Mouse (Mus musculus): ENCODE results near the gene Ces1g.

DNA sequence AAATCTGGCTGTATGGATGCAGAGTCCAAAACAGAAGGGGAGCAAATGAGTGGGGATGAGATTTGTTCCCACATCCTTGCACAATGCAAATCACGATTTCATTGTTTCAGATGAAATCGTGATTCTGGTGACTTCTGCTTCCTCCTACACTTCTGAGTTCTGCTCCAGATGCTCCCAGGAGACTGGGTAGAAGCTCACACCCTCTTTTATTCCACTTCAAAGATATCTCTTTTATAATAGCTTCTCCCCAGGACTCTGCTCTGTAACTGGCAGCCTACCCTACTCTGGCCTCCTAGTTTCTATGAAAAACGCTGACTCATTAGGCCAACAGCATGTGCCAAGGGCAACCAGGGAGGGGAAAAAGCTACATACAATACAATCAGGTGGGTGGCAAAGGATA lies 63.8 kb downstream of the Ces1g start:
- TF ChIP-seq FLI1 (IDR thresholded peaks at IDR 0.05; ENCODE audit: low read length) (no peak), GATA1 (IDR thresholded peaks at IDR 0.05; ENCODE audit: borderline replicate concordance, low read length) (no peak)
